ENCODE assay signal across 30 mouse cellular contexts in genomic region chr2:178567493-178567892, GRCm38 (mm10).
"Had no signal": no experiment of that assay in that cellular context is flagged by ENCODE, and none has a peak within 500 bp of the region (broad histone marks: within the 10 kb centered on the region; RNA-seq: fewer than 3 reads in every experiment).

No protein-coding gene starts in this region.

- H3K27ac ChIP-seq: left cerebral cortex, adult 2 months; limb, embryonic 10.5 days; limb, embryonic 12.5 days; limb, embryonic 13.5 days; limb, embryonic 15.5 days; liver, embryonic 12.5 days; liver, embryonic 13.5 days; liver, embryonic 14.5 days; liver, embryonic 15.5 days; lung, embryonic 15.5 days; macrophage; midbrain, embryonic 12.5 days; midbrain, embryonic 13.5 days; midbrain, embryonic 15.5 days had no signal

- H3K9me3 ChIP-seq: limb, embryonic 10.5 days; limb, embryonic 12.5 days; limb, embryonic 13.5 days; limb, embryonic 15.5 days; liver, embryonic 12.5 days; liver, embryonic 13.5 days; liver, embryonic 15.5 days; lung, embryonic 15.5 days; midbrain, embryonic 12.5 days; midbrain, embryonic 13.5 days; midbrain, embryonic 15.5 days had no signal

- H3K4me2 ChIP-seq: limb, embryonic 12.5 days; limb, embryonic 13.5 days; limb, embryonic 15.5 days; liver, embryonic 11.5 days; liver, embryonic 12.5 days; liver, embryonic 13.5 days; liver, embryonic 15.5 days; lung, embryonic 14.5 days; lung, embryonic 15.5 days; midbrain, embryonic 12.5 days; midbrain, embryonic 13.5 days; midbrain, embryonic 15.5 days had no signal

- H3K4me3 ChIP-seq: left cerebral cortex, adult 2 months; limb, embryonic 10.5 days; limb, embryonic 12.5 days; limb, embryonic 13.5 days; limb, embryonic 15.5 days; liver, embryonic 12.5 days; liver, embryonic 13.5 days; liver, embryonic 15.5 days; lung, embryonic 15.5 days; megakaryocyte, embryonic 14.5 days; midbrain, embryonic 12.5 days; midbrain, embryonic 13.5 days; midbrain, embryonic 15.5 days; myocyte had no signal

- H3K9ac ChIP-seq: limb, embryonic 12.5 days; limb, embryonic 13.5 days; limb, embryonic 15.5 days; liver, embryonic 12.5 days; liver, embryonic 13.5 days; liver, embryonic 14.5 days; liver, embryonic 15.5 days; liver, postnatal 0 days; lung, embryonic 14.5 days; lung, embryonic 15.5 days; midbrain, embryonic 12.5 days; midbrain, embryonic 13.5 days; midbrain, embryonic 15.5 days had no signal

- DNase-seq: left cerebral cortex, postnatal 4 days; liver; liver, embryonic 13.5 days; liver, postnatal 0 days; lung, adult 18-20 months; lung, adult 2 months; lung, embryonic 14.5 days; lung, postnatal 10 days; lung, postnatal 14 days; lung, postnatal 36 days; lung, postnatal 4 days; midbrain, embryonic 14.5 days had no signal

- H3K27me3 ChIP-seq: limb, embryonic 13.5 days; limb, embryonic 15.5 days; liver, embryonic 12.5 days; liver, embryonic 13.5 days; liver, embryonic 15.5 days; midbrain, embryonic 13.5 days; midbrain, embryonic 15.5 days had no signal

- H3K36me3 ChIP-seq: limb, embryonic 10.5 days; limb, embryonic 12.5 days; limb, embryonic 13.5 days; limb, embryonic 15.5 days; liver, embryonic 12.5 days; liver, embryonic 13.5 days; liver, embryonic 15.5 days; lung, embryonic 15.5 days; midbrain, embryonic 12.5 days; midbrain, embryonic 13.5 days; midbrain, embryonic 15.5 days had no signal

- ATAC-seq: liver, embryonic 12.5 days; liver, postnatal 0 days; lung, postnatal 0 days; midbrain, embryonic 13.5 days; midbrain, embryonic 15.5 days; midbrain, embryonic 16.5 days had no signal

- H3K4me1 ChIP-seq: limb, embryonic 10.5 days; limb, embryonic 12.5 days; limb, embryonic 13.5 days; limb, embryonic 15.5 days; liver, embryonic 12.5 days; liver, embryonic 13.5 days; liver, embryonic 15.5 days; midbrain, embryonic 12.5 days; midbrain, embryonic 13.5 days had no signal
